Mouse (Mus musculus) cerebral cortex, adult 2 months (tissue): ENCODE data around the gene Mtfp1.

Experiments
- WGBS: fragments of 180-500 bp; shearing (Covaris S2); methylation state at CpG from one replicate; pipeline ENCODE4 v1.1.7; 2018; 5-methylcytosine and 5-hydroxymethylcytosine counted together

The Mtfp1 gene

DNA sequence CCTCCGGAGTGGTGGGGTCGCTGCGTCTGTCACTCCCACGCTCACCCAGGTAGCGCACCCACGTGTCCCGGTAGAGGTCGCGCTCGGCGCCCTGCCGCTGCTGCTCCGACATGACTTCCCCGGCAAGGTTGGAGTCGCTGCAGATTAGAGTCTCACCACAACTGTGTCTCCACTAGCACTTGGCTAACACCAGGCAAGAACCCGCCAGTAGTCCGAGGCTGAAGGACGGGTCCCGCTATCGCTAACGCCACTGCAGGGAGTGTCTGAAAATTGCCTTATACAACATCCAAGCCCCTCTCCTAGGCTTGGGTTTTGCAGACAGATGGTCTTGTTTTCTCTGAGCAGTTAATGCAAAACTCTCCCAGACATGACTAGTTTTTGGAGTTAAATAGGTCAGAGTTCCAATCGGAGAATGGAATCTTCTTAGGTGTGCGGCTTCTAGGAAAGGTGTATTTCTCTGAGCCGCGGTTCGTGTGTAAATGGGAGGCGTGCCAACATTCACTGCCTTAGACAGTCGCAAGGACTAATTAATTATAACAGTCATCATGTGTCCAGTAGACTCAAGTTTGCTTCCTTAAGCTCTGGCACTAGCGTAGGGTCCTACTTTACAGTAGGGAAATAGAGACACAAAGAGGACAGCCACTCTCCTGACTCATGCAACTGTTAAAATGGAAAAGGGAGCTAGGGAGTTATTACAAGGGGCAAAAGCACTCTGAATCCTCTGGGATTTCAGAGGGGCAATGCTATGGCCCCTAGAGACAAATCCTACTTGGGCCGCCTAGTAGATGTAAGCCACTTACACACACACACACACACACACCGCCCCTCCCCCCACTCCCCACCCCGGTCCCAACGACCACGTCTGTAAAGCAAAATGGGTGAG lies at the start of gene Mtfp1:
Gene Mtfp1 (minus strand): TSS at position 275 of the 883 bp plus-strand sequence.
- 4% methylated on average over 34 of the region's 34 CpGs for WGBS

DNA sequence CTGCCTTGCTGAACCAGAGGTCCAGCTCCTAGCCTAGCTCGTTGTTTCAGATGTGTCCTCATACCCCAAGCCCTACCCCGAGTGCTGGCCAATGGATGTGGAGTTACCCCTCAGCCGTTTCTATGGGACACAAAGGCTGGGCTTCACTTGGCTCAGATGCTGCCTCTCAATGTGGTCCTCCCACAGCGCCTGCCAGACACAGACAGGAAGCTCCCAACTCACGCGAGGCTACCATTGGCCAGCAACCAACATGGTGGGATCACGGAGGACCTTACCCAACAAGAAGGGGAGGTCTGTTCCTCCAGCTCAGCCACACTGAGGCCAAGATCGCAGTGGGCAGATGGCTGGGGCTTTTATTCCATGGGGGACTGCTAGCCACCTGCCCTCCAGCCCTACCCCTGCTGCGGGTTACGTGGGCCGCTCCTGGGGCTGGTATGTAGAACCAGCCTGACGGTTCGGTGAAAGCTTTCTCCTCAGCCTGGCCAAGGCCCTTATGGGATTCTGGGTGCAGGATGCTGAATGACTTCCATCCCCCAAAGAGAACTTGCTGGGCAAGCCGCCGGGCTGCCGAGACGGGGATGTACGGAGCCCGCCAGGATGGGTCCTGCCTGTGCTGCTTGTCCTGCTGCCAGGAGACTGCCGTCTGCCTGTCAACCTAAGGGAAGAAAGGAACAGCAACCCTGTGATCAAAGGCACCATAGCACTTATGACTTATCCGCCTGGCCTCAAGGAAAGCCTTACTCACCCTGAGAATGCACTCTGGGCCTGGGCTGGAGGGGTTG lies 48.2 kb upstream of the Mtfp1 start:
- WGBS = 67% methylated on average over 21 of the region's 21 CpGs

DNA sequence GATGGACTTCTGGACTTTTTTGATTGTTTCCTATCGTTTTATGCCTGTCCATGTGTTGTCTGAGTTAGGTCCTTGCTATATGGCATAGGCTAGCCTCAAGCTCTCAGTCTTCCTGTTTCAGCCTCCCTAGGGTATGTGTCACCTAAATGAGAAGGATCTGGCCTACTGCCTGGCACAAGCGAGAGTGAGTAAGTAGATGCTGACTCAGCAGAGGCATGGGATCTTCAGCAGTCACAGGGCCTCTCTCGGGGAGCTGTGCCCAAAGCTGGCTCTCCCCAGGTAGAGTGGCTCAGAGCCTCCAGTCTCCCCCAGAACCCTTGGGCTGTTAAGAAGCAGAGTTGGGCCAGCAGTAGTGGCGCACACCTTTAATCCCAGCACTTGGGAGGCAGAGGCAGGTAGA lies 47.1 kb upstream of the Mtfp1 start:
- WGBS = 75% methylated on average over 4 of the region's 4 CpGs

DNA sequence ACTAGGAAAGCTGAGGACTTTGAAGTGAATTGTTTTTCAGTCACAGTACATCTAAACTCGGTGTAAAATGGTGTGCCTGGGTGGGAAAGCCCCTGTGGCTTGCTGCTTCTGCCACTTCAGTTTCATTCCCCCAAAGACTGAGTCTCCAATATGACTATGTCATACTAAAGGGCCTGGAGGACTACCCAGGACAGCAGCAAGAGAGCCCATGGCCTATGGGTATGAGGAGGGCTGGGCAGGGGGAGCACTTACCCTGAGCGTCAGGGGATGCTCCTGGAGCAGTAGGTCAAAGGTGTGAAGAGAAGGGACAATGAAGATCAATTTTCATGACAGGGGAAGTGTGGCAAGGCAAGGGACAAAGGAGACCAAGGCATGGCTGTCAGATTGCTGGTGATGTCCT lies 43.7 kb upstream of the Mtfp1 start:
- WGBS = 86% methylated on average over 2 of the region's 2 CpGs

DNA sequence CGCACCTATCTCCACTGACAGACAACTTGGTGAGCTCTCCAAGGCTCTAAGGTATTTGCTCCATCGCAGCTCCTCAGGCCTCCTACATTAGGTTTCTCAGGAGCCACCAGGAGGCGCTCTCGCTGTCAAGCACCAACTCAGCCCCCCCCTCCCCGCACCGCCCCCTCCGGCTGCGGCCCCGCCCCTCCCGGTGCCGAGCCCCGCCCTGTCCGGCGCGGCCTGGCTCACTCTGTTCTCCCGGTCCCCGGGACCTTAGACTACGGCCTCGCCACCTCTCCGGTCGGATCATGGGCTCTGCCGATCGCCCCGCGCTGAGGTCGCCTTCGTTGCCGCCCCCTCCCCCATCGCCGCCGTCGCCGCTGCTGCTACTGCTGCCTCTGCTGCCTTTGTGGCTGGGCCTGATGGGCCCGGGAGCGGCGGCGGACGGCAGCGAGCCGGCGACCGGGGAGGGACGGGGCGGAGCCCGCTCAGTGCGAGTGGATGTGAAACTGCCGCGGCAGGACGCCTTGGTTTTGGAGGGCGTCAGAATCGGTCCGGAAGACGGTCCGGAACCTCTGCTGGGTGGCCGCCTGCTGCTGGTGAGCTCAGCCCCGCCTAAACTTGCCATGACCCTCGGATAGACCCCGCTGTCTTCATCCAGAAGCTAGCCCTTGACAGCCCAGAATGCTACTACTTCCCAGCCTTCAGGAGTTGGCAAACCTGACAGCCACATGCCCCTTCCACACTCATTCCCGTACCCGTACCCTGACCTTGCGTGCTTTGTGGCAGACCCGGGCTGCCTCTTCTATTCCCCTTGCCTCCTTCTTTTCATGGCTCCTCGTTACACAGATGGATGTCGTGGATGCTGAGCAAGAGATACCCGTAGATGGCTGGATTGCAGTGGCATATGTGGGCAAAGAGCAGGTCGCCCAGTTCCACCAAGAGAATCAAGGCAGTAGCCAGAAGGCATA lies 40.0 kb upstream of the Mtfp1 start, which contains the start of gene Rnf215:
Gene Rnf215 (plus strand): TSS at position 217 of the 950 bp plus-strand sequence.
- under 1% methylated on average over 66 of the region's 66 CpGs for WGBS

DNA sequence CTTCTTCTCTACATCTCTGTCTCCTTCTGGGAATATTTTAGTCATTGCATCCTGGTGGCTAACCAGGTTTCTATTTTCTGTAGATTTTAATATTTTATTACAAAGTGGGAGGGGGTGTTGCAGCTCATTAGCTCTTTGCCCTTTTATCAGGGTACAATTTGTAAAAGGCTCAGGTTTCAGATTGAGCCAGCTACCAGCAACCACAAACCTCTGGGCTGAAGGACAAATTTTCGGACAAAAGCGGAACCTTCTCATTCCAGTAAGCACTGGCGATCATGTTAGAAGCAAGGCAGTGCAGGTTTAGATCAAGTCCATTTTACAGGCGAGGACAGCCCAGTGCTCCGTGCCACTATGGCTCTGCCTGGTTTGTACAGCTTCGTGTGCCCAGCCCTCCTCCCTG lies 39.2 kb upstream of the Mtfp1 start:
- WGBS = 61% methylated on average over 6 of the region's 6 CpGs

DNA sequence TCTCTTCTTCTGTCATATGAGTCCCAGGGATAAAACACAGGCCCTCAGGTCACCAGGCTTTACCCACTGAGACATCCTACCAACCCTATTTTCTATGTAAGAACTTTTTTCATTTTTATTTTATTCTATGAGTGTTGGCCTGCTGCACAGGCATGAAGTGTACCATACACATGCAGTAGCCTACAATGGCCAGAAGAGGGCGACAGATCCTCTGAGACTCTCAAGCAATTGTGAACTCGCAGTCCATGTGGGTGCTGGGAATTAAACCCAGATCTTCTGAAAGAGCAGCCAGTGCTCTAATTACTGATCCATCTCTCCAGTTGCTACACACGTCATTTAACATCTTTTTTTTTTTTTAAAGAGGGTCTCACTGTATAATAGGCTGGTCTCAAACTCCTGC lies 38.2 kb upstream of the Mtfp1 start:
- 60% methylated on average over 3 of the region's 3 CpGs for WGBS

DNA sequence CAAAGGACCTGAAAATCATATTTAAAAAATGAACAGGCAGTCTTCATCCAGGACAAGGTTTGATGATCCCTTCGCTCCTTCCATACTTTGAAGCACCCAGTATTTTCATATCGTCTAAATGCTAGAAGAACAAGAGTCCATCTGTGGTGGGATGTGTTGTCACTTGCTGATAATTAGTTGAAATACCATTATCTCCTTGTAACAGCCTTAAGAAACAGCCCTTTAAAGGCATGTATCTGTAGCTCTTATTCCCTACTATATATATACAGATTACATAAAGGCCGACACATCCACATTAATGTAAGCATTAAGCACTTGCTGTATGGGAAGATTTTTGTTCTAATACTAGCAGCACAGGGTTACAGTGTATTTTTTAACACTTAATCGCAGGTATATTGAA lies 33.2 kb upstream of the Mtfp1 start:
- 97% methylated on average over 4 of the region's 4 CpGs for WGBS

DNA sequence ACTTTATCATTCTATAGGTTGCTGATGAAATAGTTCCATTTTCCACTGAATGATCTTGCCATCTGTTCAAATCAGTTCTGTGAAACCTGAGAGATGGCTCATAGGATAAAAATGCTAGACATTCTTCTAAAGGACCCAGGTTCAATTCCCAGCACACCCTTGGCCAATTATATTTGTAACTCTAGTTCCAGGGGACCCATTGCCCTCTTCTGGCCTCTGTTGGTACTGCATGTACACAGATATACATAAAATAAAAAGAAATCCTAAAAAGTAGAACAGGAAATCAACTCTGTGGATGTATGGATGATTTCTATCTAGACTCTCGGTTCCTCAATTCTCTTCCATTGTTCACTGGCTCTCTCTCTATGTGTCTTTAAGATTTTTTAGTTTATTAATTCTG lies 31.8 kb upstream of the Mtfp1 start:
- WGBS = 88% methylated on average over 1 of the region's 1 CpGs

DNA sequence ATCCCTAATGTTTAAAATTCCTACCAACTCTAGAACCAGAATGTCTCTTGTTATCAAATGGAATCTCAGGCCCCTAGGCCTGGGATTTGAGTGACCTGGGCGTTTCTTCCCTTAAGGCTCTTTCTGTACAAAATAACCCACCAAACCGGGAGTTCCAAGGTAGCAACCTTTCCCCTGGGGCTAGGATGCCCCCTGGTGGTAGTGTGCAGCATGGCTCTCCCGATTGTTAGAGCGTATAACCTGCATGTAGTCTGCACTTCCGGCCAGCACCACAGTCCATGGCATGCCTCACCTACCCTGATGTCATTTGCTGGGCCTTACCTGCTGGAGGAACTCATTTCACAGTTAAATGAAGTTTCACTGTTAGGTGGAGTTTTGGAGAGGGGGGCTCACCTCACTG lies 28.7 kb upstream of the Mtfp1 start:
- WGBS = 61% methylated on average over 5 of the region's 5 CpGs

DNA sequence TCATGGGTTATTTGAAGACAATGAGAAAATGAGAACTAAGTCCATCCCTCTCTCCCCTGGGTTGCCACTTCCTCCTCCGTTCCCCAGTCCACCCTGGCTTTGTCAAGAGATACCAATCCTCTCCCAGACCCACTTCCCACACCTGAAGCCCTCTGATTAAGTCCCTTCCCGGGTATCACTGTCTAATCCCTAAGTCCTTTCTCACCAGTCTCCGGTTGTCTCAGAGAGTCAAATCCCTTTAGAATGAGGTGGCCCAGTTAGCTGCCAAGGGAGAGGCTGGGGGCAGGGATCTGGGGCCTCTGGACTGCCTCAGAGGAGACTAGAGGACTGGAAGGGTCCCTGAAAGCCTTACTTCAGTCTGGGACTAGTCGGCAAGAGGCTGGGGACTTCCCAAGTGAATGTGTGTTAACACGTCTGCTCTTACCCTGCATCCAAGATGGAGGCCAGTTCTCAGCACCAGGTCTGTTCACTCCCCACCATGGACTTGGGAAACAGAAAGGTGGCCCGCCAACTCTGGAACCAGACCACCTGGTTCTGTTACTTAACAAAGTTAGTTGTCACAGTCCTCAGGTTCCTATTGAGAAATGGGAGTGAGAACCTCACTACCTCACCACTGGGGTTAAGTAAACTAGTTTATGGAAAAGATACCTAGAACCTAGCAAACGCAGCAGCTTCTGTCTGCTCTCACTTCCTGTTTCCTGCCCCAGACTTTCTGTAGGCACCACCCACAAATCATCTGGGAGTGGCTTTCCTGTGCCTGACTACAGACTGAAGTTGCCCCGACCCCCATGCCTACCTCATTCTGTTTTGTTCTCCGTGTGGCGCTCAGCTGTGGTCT lies 27.7 kb upstream of the Mtfp1 start, which contains the start of gene Sec14l2:
Gene Sec14l2 (minus strand): TSS at position 674 of the 838 bp plus-strand sequence.
- 72% methylated on average over 10 of the region's 10 CpGs for whole genome bisulfite sequencing

DNA sequence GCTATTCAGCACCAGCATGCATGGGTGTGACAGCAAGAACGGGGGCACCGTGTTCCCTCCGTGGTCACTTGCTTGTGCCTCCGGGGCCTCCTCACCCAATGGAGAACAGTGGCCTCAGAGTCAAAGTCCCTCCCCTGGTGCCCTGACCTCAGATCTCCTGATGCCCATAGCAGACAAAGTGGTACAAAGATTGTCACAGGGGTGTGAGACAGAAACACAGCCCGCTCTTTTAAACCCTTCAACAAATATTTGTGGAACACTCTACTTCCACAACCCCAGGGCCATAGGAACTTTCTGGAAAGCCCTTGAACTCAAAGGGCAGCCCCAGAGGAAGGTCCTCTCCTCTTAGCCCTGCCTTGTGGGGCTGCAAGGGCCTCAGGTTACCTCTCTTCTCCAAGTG lies 27.0 kb upstream of the Mtfp1 start:
- WGBS = 89% methylated on average over 5 of the region's 5 CpGs

DNA sequence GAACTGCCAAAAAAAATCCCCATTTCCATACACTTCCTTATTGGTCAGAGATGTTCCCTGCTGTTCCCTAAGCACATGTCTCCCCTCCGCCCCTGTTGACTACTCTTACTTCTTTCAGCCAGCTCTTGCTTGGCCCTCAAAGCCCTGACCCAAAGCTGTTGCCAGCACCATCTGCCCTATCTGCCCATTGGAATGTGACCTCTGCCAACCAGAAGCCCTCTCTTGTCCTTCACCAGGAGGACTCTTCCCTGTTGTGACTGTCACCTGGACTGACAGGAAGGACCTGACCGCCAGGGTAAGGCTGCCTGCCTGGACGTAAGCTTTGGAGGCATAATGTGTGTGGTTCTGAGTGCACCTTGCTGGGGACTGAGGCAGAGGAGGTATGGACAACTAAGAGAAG lies 26.4 kb upstream of the Mtfp1 start:
- 93% methylated on average over 3 of the region's 3 CpGs for WGBS

DNA sequence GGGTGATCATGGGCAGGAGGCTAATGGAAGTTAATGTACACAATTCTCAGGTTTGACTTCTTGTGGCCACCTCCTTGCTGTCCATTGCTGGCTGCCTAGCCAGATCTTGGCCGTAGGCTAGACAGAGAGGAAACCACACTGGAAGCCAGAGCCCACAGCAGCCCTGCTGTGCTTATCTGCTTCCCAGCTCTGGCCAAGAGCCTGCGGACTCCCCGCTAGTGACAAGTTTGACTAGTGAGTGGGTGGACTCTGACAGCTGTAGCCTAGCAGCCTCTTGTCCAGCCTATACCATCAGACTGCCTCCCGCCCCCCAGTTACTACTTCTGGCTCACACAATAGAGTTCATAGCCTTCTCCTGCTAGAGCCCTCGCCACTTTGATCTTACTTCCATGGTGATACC lies 24.4 kb upstream of the Mtfp1 start:
- 56% methylated on average over 5 of the region's 5 CpGs for WGBS

DNA sequence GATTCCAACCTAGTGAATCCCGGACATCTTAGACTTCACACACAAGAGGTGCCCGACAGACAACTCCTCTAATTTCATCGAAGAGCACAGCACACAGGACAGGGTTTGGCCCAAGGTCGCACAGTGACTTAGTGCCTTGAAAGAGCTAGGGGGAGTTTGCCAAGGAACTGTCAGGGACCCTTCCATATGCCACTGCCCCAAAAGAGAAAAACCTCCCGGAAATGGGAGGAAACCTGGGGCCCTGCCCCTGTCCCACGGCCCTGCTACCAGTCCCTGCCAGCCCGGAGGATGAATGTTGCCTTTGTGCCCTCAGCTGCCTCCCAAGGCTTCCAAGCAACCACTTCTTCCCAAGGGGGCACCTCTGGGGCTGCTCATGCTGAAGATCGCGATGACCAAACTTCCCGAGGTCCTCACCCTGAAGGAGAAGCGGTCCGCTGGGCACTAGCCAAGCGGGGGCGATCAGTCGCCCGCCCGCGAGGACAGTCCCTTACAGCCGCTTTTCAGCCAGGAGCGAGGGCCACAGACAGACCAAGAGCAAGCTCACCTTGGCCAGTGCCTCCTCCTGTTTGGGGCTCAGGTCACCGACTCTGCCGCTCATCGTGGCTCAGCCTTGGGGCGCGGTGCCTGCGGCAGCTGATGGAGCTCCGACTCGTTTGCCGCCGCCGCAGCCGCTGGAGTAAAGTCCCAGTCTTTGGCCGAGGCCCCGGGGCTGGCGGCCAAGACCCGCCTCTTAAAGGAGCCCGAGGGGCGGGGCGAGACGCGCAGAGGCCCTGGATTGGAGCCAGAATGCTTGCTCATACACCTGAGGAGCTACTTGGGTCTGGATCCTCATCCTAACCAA lies 23.1 kb upstream of the Mtfp1 start:
- WGBS = 2% methylated on average over 41 of the region's 41 CpGs

DNA sequence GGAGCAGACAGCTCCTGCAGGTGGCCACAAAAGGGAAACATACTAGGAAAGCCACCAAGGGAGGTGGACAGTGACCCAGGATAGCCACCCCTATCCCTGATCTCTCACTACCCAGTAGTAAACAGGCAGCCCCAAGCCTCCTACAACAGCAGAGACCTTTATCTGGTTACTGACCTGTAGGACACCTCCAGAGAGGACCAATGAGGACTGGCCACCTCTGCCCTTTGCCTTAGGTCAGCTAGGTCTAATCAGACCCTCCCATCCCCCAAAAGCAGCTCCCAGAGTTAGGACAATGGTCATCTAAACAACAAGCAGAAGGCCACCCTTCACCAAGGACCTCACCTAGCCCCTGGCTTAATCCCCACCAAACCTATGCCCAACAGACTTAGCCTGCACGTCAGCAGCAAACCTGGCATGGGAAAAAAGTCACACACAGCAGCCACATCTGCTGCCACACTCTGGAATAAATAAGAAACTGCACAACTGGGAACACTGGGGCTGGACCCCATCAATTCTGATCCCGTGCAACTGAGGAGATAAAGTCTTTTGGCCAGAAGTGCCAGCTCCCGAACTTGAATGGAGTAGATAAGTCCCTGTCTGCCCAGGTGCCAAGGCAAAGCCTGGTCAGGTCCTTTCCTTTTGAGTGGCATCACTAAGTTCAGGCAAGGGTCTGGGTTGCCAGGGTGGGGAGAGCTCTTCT lies 22.3 kb upstream of the Mtfp1 start:
- 16% methylated on average over 3 of the region's 3 CpGs for WGBS

DNA sequence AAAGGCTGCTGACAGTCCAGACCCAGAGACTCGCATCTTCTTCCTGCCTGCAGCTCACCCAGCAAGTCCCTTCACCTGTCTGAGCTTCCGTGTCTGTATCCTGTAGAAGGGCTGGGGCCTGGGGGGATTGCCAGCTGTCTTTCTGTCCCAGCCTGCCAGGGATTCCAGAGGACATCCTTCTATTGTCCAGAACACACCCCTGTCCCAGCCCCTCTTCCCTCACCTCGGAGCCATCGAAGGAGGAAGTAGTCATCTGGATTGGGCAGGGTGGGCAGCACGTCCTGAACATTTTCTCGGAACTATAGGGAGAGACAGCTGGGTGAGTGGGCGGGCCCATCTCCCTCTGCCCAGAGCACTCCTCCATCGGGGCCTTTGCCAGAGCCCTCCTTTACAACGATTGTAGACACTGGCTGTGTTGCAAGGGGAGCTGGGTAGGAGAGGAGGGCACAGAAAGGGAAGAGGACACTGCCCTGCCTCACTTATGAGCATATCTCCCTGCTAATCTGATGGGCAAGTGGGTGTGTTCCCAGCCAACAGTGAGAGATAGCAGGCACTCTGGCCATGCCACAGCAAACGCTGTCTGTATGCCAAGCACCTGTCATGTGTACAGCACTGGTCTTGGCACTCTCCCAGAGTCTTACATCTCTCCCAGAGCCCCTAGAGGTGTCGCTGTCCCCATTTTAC lies 21.4 kb upstream of the Mtfp1 start:
- WGBS = 30% methylated on average over 11 of the region's 11 CpGs

DNA sequence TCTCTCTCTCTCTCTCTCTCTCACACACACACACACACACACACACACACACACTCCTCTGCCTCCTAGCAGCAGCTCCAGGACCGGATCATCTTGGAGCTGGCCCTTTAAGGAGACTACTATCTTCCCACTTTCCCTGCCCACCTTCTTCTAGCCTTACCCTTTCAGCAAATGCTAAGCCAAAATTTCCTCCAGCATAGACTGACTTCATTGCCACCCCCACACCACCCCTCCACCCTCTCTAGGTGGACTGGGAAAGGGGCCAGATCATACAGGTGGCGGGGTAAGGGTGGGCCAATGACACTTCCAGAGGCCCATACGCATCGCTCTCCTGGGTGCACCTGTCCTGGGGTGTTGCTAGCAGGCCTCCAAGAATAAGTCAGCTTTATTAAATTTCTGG lies 20.2 kb upstream of the Mtfp1 start:
- 52% methylated on average over 4 of the region's 4 CpGs for WGBS

DNA sequence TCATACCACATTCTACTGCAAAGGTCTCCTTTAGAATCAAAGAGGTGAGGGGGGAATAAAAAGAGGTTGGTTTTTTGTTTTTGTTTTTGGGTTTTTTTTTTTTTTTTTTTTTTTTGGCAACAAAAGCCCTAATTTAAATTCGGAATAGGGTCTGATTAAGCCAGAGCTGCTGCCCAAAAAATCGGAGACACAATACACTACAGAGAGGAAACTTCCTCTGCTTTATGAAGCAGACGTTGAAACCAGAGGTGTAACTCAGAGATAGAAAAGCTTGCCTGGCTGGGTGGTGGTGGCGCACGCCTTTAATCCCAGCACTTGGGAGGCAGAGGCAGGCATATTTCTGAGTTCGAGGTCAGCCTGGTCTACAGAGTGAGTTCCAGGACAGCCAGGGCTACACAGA lies 19.3 kb upstream of the Mtfp1 start:
- 57% methylated on average over 6 of the region's 6 CpGs for WGBS
